Mouse (Mus musculus): Measurements from ENCODE around the gene Crk. TPM values are rescaled to one million over a fixed set of nuclear protein-coding genes. Genes with fewer than 3 reads are reported as not detected.

The Crk gene
- polyA plus RNA-seq, 1 experiment = 49.5 TPM

- Histone ChIP-seq H3K4me1 (ENCODE audit: control insufficient read depth, insufficient read depth, low read length) (peaks cover 7% of the 10 kb centered on the region), H3K4me3 (replicated peaks; ENCODE audit: extremely low read depth, low read depth, low read length) (no peak overlapping the region)
- 91% methylated on average over 21 of the region's 21 CpGs for WGBS
- TF ChIP-seq CTCF (IDR thresholded peaks at IDR 0.05; ENCODE audit: insufficient read depth, low read length) (no peak), POLR2A (IDR thresholded peaks at IDR 0.05; ENCODE audit: borderline replicate concordance, extremely low read depth, low read depth, low read length) (no peak)
- no peak for DNase-seq
These were observed 17.9 kb upstream of the Crk start for GRCm38 (mm10) chr11:75660941-75661800.

GRCm38 (mm10) chr11:75662131-75662530, 16.9 kb upstream of the Crk start:
- WGBS = 91% methylated on average over 7 of the region's 7 CpGs
- Histone ChIP-seq H3K4me1 (ENCODE audit: control insufficient read depth, insufficient read depth, low read length) (peaks cover 3% of the 10 kb centered on the region), H3K4me3 (replicated peaks; ENCODE audit: extremely low read depth, low read depth, low read length) (no peak overlapping the region)
- no peak for DNase-seq
- TF ChIP-seq CTCF (IDR thresholded peaks at IDR 0.05; ENCODE audit: insufficient read depth, low read length) = no peak
- TF ChIP-seq POLR2A (IDR thresholded peaks at IDR 0.05; ENCODE audit: borderline replicate concordance, extremely low read depth, low read depth, low read length) = no peak

- TF ChIP-seq POLR2A (IDR thresholded peaks at IDR 0.05; ENCODE audit: borderline replicate concordance, extremely low read depth, low read depth, low read length) (no peak), CTCF (IDR thresholded peaks at IDR 0.05; ENCODE audit: insufficient read depth, low read length) (no peak)
- DNase-seq = no peak
- Histone ChIP-seq H3K4me3 (replicated peaks; ENCODE audit: extremely low read depth, low read depth, low read length) (no peak overlapping the region), H3K4me1 (ENCODE audit: control insufficient read depth, insufficient read depth, low read length) (no peaks in the 10 kb centered on the region)
- 95% methylated on average over 6 of the region's 6 CpGs for WGBS
These were observed 12.8 kb upstream of the Crk start for GRCm38 (mm10) chr11:75666296-75666695.

- TF ChIP-seq POLR2A (IDR thresholded peaks at IDR 0.05; ENCODE audit: borderline replicate concordance, extremely low read depth, low read depth, low read length) (no peak), CTCF (IDR thresholded peaks at IDR 0.05; ENCODE audit: insufficient read depth, low read length) (no peak)
- Histone ChIP-seq H3K4me1 (ENCODE audit: control insufficient read depth, insufficient read depth, low read length) (no peaks in the 10 kb centered on the region), H3K4me3 (replicated peaks; ENCODE audit: extremely low read depth, low read depth, low read length) (no peak overlapping the region)
- no peak for DNase-seq
- WGBS = 84% methylated on average over 3 of the region's 3 CpGs
These were observed 10.4 kb upstream of the Crk start for GRCm38 (mm10) chr11:75668621-75669020.

GRCm38 (mm10) chr11:75669176-75669852, 9.7 kb upstream of the Crk start:
- H3K4me1 ChIP-seq (ENCODE audit: control insufficient read depth, insufficient read depth, low read length) = no peaks in the 10 kb centered on the region
- WGBS = 83% methylated on average over 11 of the region's 11 CpGs
- no peak for TF ChIP-seq POLR2A (IDR thresholded peaks at IDR 0.05; ENCODE audit: borderline replicate concordance, extremely low read depth, low read depth, low read length)
- TF ChIP-seq CTCF (IDR thresholded peaks at IDR 0.05; ENCODE audit: insufficient read depth, low read length) = no peak
- no peak overlapping the region for H3K4me3 ChIP-seq (replicated peaks; ENCODE audit: extremely low read depth, low read depth, low read length)
- DNase-seq = no peak

GRCm38 (mm10) chr11:75669853-75670200, 9.2 kb upstream of the Crk start:
- 85% methylated on average over 12 of the region's 12 CpGs for WGBS

GRCm38 (mm10) chr11:75671426-75672180, 7.5 kb upstream of the Crk start:
- DNase-seq = no peak
- TF ChIP-seq POLR2A (IDR thresholded peaks at IDR 0.05; ENCODE audit: borderline replicate concordance, extremely low read depth, low read depth, low read length) = no peak
- no peak for TF ChIP-seq CTCF (IDR thresholded peaks at IDR 0.05; ENCODE audit: insufficient read depth, low read length)
- Histone ChIP-seq H3K4me1 (ENCODE audit: control insufficient read depth, insufficient read depth, low read length) (no peaks in the 10 kb centered on the region), H3K4me3 (replicated peaks; ENCODE audit: extremely low read depth, low read depth, low read length) (no peak overlapping the region)
- WGBS = 86% methylated on average over 22 of the region's 22 CpGs

More at GRCm38 (mm10) chr11:75669853-75670200, 9.2 kb upstream of the Crk start:
- H3K4me1 ChIP-seq (ENCODE audit: control insufficient read depth, insufficient read depth, low read length) = no peaks in the 10 kb centered on the region
- no peak overlapping the region for H3K4me3 ChIP-seq (replicated peaks; ENCODE audit: extremely low read depth, low read depth, low read length)
- DNase-seq = no peak
- TF ChIP-seq POLR2A (IDR thresholded peaks at IDR 0.05; ENCODE audit: borderline replicate concordance, extremely low read depth, low read depth, low read length) = no peak
- no peak for TF ChIP-seq CTCF (IDR thresholded peaks at IDR 0.05; ENCODE audit: insufficient read depth, low read length)

- Histone ChIP-seq H3K4me3 (replicated peaks; ENCODE audit: extremely low read depth, low read depth, low read length) (no peak overlapping the region), H3K4me1 (ENCODE audit: control insufficient read depth, insufficient read depth, low read length) (no peaks in the 10 kb centered on the region)
- TF ChIP-seq CTCF (IDR thresholded peaks at IDR 0.05; ENCODE audit: insufficient read depth, low read length) = no peak
- 91% methylated on average over 5 of the region's 5 CpGs for WGBS
- no peak for DNase-seq
These were observed 5.6 kb upstream of the Crk start for GRCm38 (mm10) chr11:75673411-75673810.

GRCm38 (mm10) chr11:75674875-75675274, 4.2 kb upstream of the Crk start:
- 59% methylated on average over 3 of the region's 3 CpGs for WGBS
- DNase-seq = no peak
- TF ChIP-seq POLR2A (IDR thresholded peaks at IDR 0.05; ENCODE audit: borderline replicate concordance, extremely low read depth, low read depth, low read length) = no peak
- no peak overlapping the region for H3K4me3 ChIP-seq (replicated peaks; ENCODE audit: extremely low read depth, low read depth, low read length)
- H3K4me1 ChIP-seq (ENCODE audit: control insufficient read depth, insufficient read depth, low read length) = no peaks in the 10 kb centered on the region; the same call in 1 of the 2 replicates

Measured in lung, adult 2 months (tissue).